Mouse (Mus musculus) ES-E14 (cell line): ENCODE measurements around the gene Nrsn2.

Experiments used
- HCFC1 ChIP-seq: IDR thresholded peaks from 2 replicates; pipeline ENCODE4 v1.6.1; 2012; ENCODE audit warnings: low read length, inconsistent platforms, borderline replicate concordance; ENCODE audit not compliant: insufficient read depth
- MAFK ChIP-seq: IDR thresholded peaks from 2 replicates; pipeline ENCODE4 v1.6.1; 2014; ENCODE audit warnings: mild to moderate bottlenecking, low read depth, low read length, inconsistent platforms; ENCODE audit not compliant: insufficient read depth
- ZC3H11A ChIP-seq: IDR thresholded peaks from 2 replicates; pipeline ENCODE4 v1.6.1; 2012; ENCODE audit warnings: low read depth, mild to moderate bottlenecking, inconsistent platforms, low read length, borderline replicate concordance
- ZNF384 ChIP-seq: IDR thresholded peaks from 2 replicates; pipeline ENCODE4 v1.6.1; 2012; ENCODE audit warnings: low read depth, low read length, inconsistent platforms

- TF ChIP-seq ZC3H11A: no peak
- no peak for TF ChIP-seq MAFK
- no peak for TF ChIP-seq HCFC1
- peak; percentile 55; the same call in 1 of the 2 replicates for TF ChIP-seq ZNF384
Measured at GRCm38 (mm10) chr2:152333345-152334006, 43.0 kb downstream of the Nrsn2 start.
